Mouse (Mus musculus) liver, embryonic 14.5 days (tissue): ENCODE data around the gene Abca9. TPM values are rescaled to one million over a fixed set of nuclear protein-coding genes. Genes with fewer than 3 reads are reported as not detected.

Experiments used
- ATAC-seq: fragments of 200-750 bp; cut with Nextera tagmentation; 2 replicates; pipeline ENCODE4 v1.8.0; 2017; ENCODE audit warnings: moderate number of reproducible peaks, mild to moderate bottlenecking, moderate library complexity; ENCODE audit not compliant: insufficient read depth
- DNase-seq, 3 experiments: peaks; one replicate each; pipeline ENCODE4 v3.0.0-alpha.2; 2012 to 2013; ENCODE audit warnings: low read depth in 3 of 3, low spot score in 3 of 3
- H3K27ac ChIP-seq: fragments of 300-500 bp; sonication (generic); 2 replicates; pipeline ENCODE4 v1.5.1; 2014; ENCODE audit warnings: moderate library complexity, mild to moderate bottlenecking, control low read depth, inconsistent platforms
- H3K27me3 ChIP-seq: fragments of 300-500 bp; sonication (generic); 2 replicates; pipeline ENCODE4 v1.6.1; 2014; ENCODE audit warnings: mild to moderate bottlenecking, low read length, moderate library complexity; ENCODE audit not compliant: control insufficient read depth, insufficient read depth
- H3K36me3 ChIP-seq: fragments of 300-500 bp; sonication (generic); replicated peaks from 2 replicates; pipeline ENCODE4 v1.6.1; 2014; ENCODE audit warnings: low read depth; ENCODE audit not compliant: control insufficient read depth, insufficient read depth
- H3K4me1 ChIP-seq, 2 experiments: fragments of 200-500 bp in 1 of 2; fragments of 300-500 bp in 1 of 2; sonication (generic) in 1 of 2; replicated peaks; 2 replicates each; pipeline ENCODE4 v1.6.1; 2012 to 2014; ENCODE audit warnings: antibody characterized with exemption in 1 of 2, inconsistent platforms in 1 of 2, low read length in 1 of 2; ENCODE audit not compliant: control insufficient read depth in 2 of 2, insufficient read depth in 2 of 2
- H3K4me2 ChIP-seq: fragments of 300-500 bp; sonication (generic); 2 replicates; pipeline ENCODE4 v1.6.1; 2014; ENCODE audit warnings: low read depth, mild to moderate bottlenecking, control low read depth, moderate library complexity
- H3K4me3 ChIP-seq, 2 experiments: fragments of 200-500 bp in 1 of 2; fragments of 300-500 bp in 1 of 2; sonication (generic) in 1 of 2; 2 replicates each; pipeline ENCODE4 v1.5.1; 2012 to 2014; ENCODE audit warnings: low read depth in 2 of 2, low read length in 2 of 2, mild to moderate bottlenecking in 2 of 2, control low read depth in 1 of 2, inconsistent platforms in 1 of 2, moderate library complexity in 1 of 2; ENCODE audit not compliant: insufficient read depth in 1 of 2
- H3K9ac ChIP-seq: fragments of 300-500 bp; sonication (generic); replicated peaks from 2 replicates; pipeline ENCODE4 v1.6.1; 2014; ENCODE audit warnings: mild to moderate bottlenecking, control low read depth, moderate library complexity
- H3K9me3 ChIP-seq: fragments of 300-500 bp; sonication (generic); 2 replicates; pipeline ENCODE4 v1.6.1; 2016; ENCODE audit warnings: low read length, mixed read lengths; ENCODE audit not compliant: control insufficient read depth
- CTCF ChIP-seq: IDR thresholded peaks from 2 replicates; pipeline ENCODE4 v1.5.1; 2016; ENCODE audit warnings: antibody characterized with exemption, low read depth, control low read depth
- EP300 ChIP-seq: IDR thresholded peaks from 2 replicates; pipeline ENCODE4 v1.6.1; 2016; ENCODE audit warnings: antibody characterized with exemption, low read depth
- WGBS: fragments of 180-500 bp; shearing (Covaris S2); extraction: QIAGEN DNeasy Blood & Tissue Kit; methylation state at CpG from one replicate; pipeline ENCODE4 v1.1.7; 2014; ENCODE audit not compliant: insufficient replicate concordance; 5-methylcytosine and 5-hydroxymethylcytosine counted together
- polyA plus RNA-seq, 2 experiments: library from polyadenylated mRNA; depleted of rRNA in 1 of 2; stranded (reverse) in 1 of 2; unstranded in 1 of 2; fragments of >200 nt; fragmentation: Nextera tagmentation in 1 of 2; extraction: Ambion mirVana in 1 of 2; gene quantifications; 2 replicates each; pipeline versions ENCODE4 v1.2.1 to v1.2.3; 2012 to 2014

Abca9 gene
- polyA plus RNA-seq, 2 experiments = 0.40 to 0.74 TPM

GRCm38 (mm10) chr11:110155985-110156384, 12.0 kb downstream of the Abca9 start:
- Histone ChIP-seq H3K27me3 (no peaks in the 10 kb centered on the region), H3K4me1 (no peaks in the 10 kb centered on the region), H3K4me3 (no peak overlapping the region), H3K36me3 (no peaks in the 10 kb centered on the region), H3K9ac (no peak overlapping the region), H3K4me2 (no peak overlapping the region), H3K27ac (no peak overlapping the region), H3K9me3 (no peaks in the 10 kb centered on the region)
- DNase-seq (no peak), ATAC-seq (no peak)
- 80% methylated on average over 11 of the region's 11 CpGs for WGBS
- no peak for TF ChIP-seq CTCF
- TF ChIP-seq EP300 = no peak

DNA sequence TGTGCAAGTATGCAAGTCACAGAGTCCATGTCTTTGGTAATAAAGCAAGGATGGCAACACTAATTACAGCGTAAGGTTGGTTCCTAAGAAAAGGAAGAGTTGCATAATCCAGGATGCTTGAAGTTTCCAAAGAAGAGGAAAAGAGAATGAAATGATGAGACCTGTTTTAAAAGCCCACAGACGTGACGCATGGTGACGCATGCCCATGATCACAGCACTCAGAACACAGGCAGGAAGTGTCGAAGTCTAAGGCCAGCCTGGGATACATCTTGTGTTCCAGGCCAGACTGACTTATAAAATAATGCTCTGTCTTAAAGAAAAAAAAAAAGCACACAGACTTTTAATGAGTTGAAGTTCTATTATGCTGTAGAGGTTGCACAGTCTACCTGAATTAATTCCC, 20.4 kb downstream of the Abca9 start:
- ATAC-seq = no peak
- H3K27me3 ChIP-seq = no peaks in the 10 kb centered on the region
- H3K4me2 ChIP-seq = no peak overlapping the region
- no peak overlapping the region for H3K9ac ChIP-seq
- DNase-seq = no peak
- TF ChIP-seq CTCF (no peak), EP300 (no peak)
- WGBS = 71% methylated on average over 5 of the region's 5 CpGs
- no peaks in the 10 kb centered on the region for H3K36me3 ChIP-seq
- no peaks in the 10 kb centered on the region; the same call in 1 of the 2 replicates for H3K9me3 ChIP-seq
- no peak overlapping the region for H3K4me3 ChIP-seq
- H3K4me1 ChIP-seq = no peaks in the 10 kb centered on the region
- H3K27ac ChIP-seq = no peak overlapping the region

DNA sequence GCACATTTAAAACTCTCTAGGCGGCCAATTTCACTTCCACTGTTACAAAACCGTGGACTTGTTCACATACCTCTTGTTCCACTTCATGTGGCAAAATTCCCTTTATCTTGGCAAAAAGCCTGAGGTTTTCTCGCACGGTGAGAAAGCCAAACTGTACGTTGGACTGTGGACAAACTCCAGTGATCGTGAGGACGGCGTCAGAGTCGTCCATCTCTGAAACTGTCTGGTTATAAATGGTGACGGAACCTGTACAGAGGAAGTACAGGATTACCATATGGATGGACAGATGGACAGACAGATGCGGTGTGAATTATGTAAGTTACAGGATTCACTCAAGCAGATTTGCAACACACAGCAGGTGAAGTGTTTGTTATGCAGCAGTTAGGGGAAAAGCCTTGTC, 22.6 kb downstream of the Abca9 start:
- Histone ChIP-seq H3K9ac (no peak overlapping the region), H3K4me1 (no peaks in the 10 kb centered on the region), H3K27me3 (no peaks in the 10 kb centered on the region), H3K4me3 (no peak overlapping the region), H3K4me2 (no peak overlapping the region), H3K27ac (no peak overlapping the region), H3K9me3 (no peaks in the 10 kb centered on the region; the same call in 1 of the 2 replicates), H3K36me3 (no peaks in the 10 kb centered on the region)
- WGBS = 59% methylated on average over 11 of the region's 11 CpGs
- ATAC-seq (no peak), DNase-seq (no peak)
- TF ChIP-seq EP300 = no peak
- TF ChIP-seq CTCF = no peak

DNA sequence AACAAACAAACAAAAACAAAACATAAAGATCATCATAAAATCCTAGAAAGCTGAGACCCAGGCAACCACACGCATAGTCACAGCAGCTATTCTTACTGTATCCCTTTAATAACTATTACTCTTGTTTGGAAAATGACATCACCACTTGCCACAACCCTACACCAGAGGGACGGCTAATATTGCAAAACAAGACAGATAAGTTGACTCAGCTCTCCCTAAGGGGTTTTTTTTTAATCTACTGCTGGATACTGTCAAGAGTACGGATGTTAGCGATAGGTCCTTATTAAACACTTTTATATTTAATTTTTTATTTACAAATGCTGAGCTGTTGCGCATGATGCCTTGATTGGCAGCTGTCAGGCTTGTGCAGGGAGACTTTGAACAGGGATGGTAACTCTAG, 37.2 kb downstream of the Abca9 start:
- no peak overlapping the region for H3K27ac ChIP-seq
- H3K27me3 ChIP-seq = no peaks in the 10 kb centered on the region
- TF ChIP-seq EP300 = no peak
- TF ChIP-seq CTCF = no peak
- 54% methylated on average over 5 of the region's 5 CpGs for WGBS
- no peaks in the 10 kb centered on the region for H3K9me3 ChIP-seq
- H3K4me3 ChIP-seq = no peak overlapping the region
- H3K9ac ChIP-seq = no peak overlapping the region
- no peak overlapping the region for H3K4me2 ChIP-seq
- no peak for ATAC-seq
- H3K36me3 ChIP-seq = no peaks in the 10 kb centered on the region
- no peaks in the 10 kb centered on the region; a peak in 1 of 4 replicates for H3K4me1 ChIP-seq
- DNase-seq = no peak

GRCm38 (mm10) chr11:110111137-110111536, 56.9 kb downstream of the Abca9 start:
- 44% methylated on average over 4 of the region's 4 CpGs for WGBS
- H3K27me3 ChIP-seq = no peaks in the 10 kb centered on the region
- ATAC-seq = no peak

More at GRCm38 (mm10) chr11:110111137-110111536, 56.9 kb downstream of the Abca9 start:
- Histone ChIP-seq H3K4me2 (no peak overlapping the region), H3K4me3 (no peak overlapping the region), H3K9me3 (no peaks in the 10 kb centered on the region), H3K4me1 (no peaks in the 10 kb centered on the region), H3K27ac (no peak overlapping the region), H3K36me3 (no peaks in the 10 kb centered on the region), H3K9ac (no peak overlapping the region)
- no peak for DNase-seq
- TF ChIP-seq CTCF (no peak), EP300 (no peak)
